Mouse (Mus musculus): ENCODE measurements around the gene Coq7.

DNA sequence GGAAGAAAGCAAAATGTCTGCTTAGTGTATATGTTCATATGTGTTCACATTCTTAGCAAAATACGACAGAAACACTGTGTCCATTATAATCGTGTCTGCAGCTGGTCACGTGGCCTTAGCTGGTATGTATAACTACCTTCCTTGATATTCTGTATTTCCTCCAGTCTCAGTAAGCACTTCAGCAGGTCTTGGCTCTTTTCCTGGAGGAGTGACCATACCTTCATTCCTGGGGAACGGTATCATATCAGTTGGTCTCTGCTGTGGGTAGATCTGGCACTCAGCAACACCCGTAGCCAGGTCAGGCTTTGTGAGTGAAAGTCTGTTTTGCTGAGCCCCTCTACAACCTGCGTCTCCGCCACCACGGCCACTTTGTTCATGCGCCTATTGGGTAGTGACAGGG, 39.3 kb downstream of the Coq7 start:
- TF ChIP-seq CTCF (IDR thresholded peaks at IDR 0.05) (no peak), EP300 (IDR thresholded peaks at IDR 0.05) (peak; percentile 71)

Measured in lung, postnatal 0 days (tissue).